Mouse (Mus musculus) lung, postnatal 25 days (tissue): Measurements from ENCODE around the gene Olfr1418.
"Not testable (repeated sequence)": the region's sequence is repeated elsewhere in the genome, so short reads cannot be mapped to it uniquely, and the experiment has no call there.

Source experiments
- DNase-seq: peaks from one replicate; pipeline ENCODE4 v3.0.0; 2022; ENCODE audit warnings: low spot score

Gene Olfr1418

GRCm38 (mm10) chr19:11860966-11861365, at the start of gene Olfr1418:
TSS of gene Olfr1418 (minus strand) at chr19:11861066.
- no peak for DNase-seq

GRCm38 (mm10) chr19:11886265-11886664, 25.4 kb upstream of the Olfr1418 start, which contains the start of gene Olfr1420:
TSS of gene Olfr1420 (plus strand) at chr19:11886565.
- DNase-seq = no peak

- not testable (repeated sequence) for DNase-seq
Observed at GRCm38 (mm10) chr19:11878404-11878803, 17.5 kb upstream of the Olfr1418 start.

- no peak for DNase-seq
Observed at GRCm38 (mm10) chr19:11875006-11875405, 14.1 kb upstream of the Olfr1418 start, which contains the start of gene Olfr1419. TSS of gene Olfr1419 (minus strand) at chr19:11875106.

GRCm38 (mm10) chr19:11867837-11868236, 7.0 kb upstream of the Olfr1418 start:
- DNase-seq = no peak

GRCm38 (mm10) chr19:11856506-11856905, 4.4 kb downstream of the Olfr1418 start:
- no peak for DNase-seq

GRCm38 (mm10) chr19:11854821-11855220, 6.0 kb downstream of the Olfr1418 start:
- DNase-seq = no peak

- DNase-seq = no peak
Observed at GRCm38 (mm10) chr19:11852652-11853051, 8.2 kb downstream of the Olfr1418 start.

- DNase-seq = no peak
Observed at GRCm38 (mm10) chr19:11846333-11846732, 14.5 kb downstream of the Olfr1418 start.

GRCm38 (mm10) chr19:11839119-11839518, 21.7 kb downstream of the Olfr1418 start, which contains the start of gene Olfr1417:
TSS of gene Olfr1417 (minus strand) at chr19:11839219.
- DNase-seq = no peak

GRCm38 (mm10) chr19:11823346-11824065, 37.4 kb downstream of the Olfr1418 start:
- no peak for DNase-seq

GRCm38 (mm10) chr19:11820211-11820610, 40.7 kb downstream of the Olfr1418 start:
- no peak for DNase-seq

GRCm38 (mm10) chr19:11819800-11820199, 41.1 kb downstream of the Olfr1418 start:
- DNase-seq = peak; percentile 90

- DNase-seq = no peak
Observed at GRCm38 (mm10) chr19:11819143-11819700, 41.6 kb downstream of the Olfr1418 start, which contains the start of gene Stx3. TSS of gene Stx3 (minus strand) at chr19:11819403.

GRCm38 (mm10) chr19:11818199-11819142, 42.4 kb downstream of the Olfr1418 start:
- DNase-seq = peak; percentile 75

GRCm38 (mm10) chr19:11817586-11817985, 43.3 kb downstream of the Olfr1418 start:
- no peak for DNase-seq

GRCm38 (mm10) chr19:11816706-11817105, 44.2 kb downstream of the Olfr1418 start:
- no peak for DNase-seq

GRCm38 (mm10) chr19:11814742-11815333, 46.0 kb downstream of the Olfr1418 start:
- DNase-seq = no peak

GRCm38 (mm10) chr19:11813649-11814048, 47.2 kb downstream of the Olfr1418 start:
- peak; percentile 50 for DNase-seq

- no peak for DNase-seq
Observed at GRCm38 (mm10) chr19:11813136-11813535, 47.7 kb downstream of the Olfr1418 start.

GRCm38 (mm10) chr19:11811688-11812365, 49.0 kb downstream of the Olfr1418 start:
- DNase-seq = no peak
